Mouse (Mus musculus) adrenal gland, postnatal 25 days (tissue): ENCODE measurements around the gene Gucy1b1. TPM values are rescaled to one million over a fixed set of nuclear protein-coding genes. Genes with fewer than 3 reads are reported as not detected.

Source experiments
- DNase-seq: peaks from one replicate; pipeline ENCODE4 v3.0.0; 2021; ENCODE audit warnings: mixed read lengths
- long read RNA-seq: library from polyadenylated mRNA; stranded (forward); transcript quantifications from one replicate; pipeline ENCODE4 v2.0.0, GENCODE M21; 2021
- total RNA-seq: library from RNA; stranded (reverse); gene quantifications from 2 replicates; pipeline ENCODE4 v1.2.3, GENCODE M21; 2021

Gucy1b1 gene
- total RNA-seq = 5.9 and 9.4 TPM in 2 replicates
- long read RNA-seq, transcript Gucy1b1-201 (14 exons, 3,223 nt) = major isoform, 9 of 11 reads
- long read RNA-seq, partial matches to known transcripts = 2 of 11 reads
- long read RNA-seq, other reads (novel, unspliced or antisense) = 0 of 11 reads

- peak; percentile 57 for DNase-seq
These were observed at the start of gene Gucy1b1 for GRCm38 (mm10) chr3:82074201-82074851. Gucy1b1 (minus strand) TSS chr3:82074689.

- no peak for DNase-seq
These were observed 44.4 kb upstream of the Gucy1b1 start for GRCm38 (mm10) chr3:82118916-82119315.

GRCm38 (mm10) chr3:82112439-82112838 lies 38.0 kb upstream of the Gucy1b1 start:
- DNase-seq = no peak

- DNase-seq = peak; percentile 5
These were observed 37.5 kb upstream of the Gucy1b1 start for GRCm38 (mm10) chr3:82111986-82112385.

- no peak for DNase-seq
These were observed 34.5 kb upstream of the Gucy1b1 start for GRCm38 (mm10) chr3:82108951-82109350.

- no peak for DNase-seq
These were observed 29.7 kb upstream of the Gucy1b1 start for GRCm38 (mm10) chr3:82104229-82104628.

- no peak for DNase-seq
These were observed 24.6 kb upstream of the Gucy1b1 start for GRCm38 (mm10) chr3:82099127-82099526.

- DNase-seq = no peak
These were observed 22.3 kb upstream of the Gucy1b1 start for GRCm38 (mm10) chr3:82096801-82097200.

- peak; percentile 44 for DNase-seq
These were observed 728 bp downstream of the Gucy1b1 start for GRCm38 (mm10) chr3:82073741-82074181.

- DNase-seq = no peak
These were observed 6.7 kb downstream of the Gucy1b1 start for GRCm38 (mm10) chr3:82067830-82068229.

GRCm38 (mm10) chr3:82061402-82062180 lies 12.9 kb downstream of the Gucy1b1 start:
- DNase-seq = no peak

- no peak for DNase-seq
These were observed 17.3 kb downstream of the Gucy1b1 start for GRCm38 (mm10) chr3:82057201-82057600.

GRCm38 (mm10) chr3:82054283-82054974 lies 20.1 kb downstream of the Gucy1b1 start:
- DNase-seq = no peak

- DNase-seq = no peak
These were observed 22.5 kb downstream of the Gucy1b1 start for GRCm38 (mm10) chr3:82052029-82052428.

GRCm38 (mm10) chr3:82051468-82051867 lies 23.0 kb downstream of the Gucy1b1 start:
- DNase-seq = no peak

- DNase-seq = no peak
These were observed 25.8 kb downstream of the Gucy1b1 start for GRCm38 (mm10) chr3:82048681-82049080.

GRCm38 (mm10) chr3:82048078-82048477 lies 26.4 kb downstream of the Gucy1b1 start:
- DNase-seq = no peak

GRCm38 (mm10) chr3:82047100-82047753 lies 27.3 kb downstream of the Gucy1b1 start:
- peak; percentile 40 for DNase-seq

- DNase-seq = no peak
These were observed 28.4 kb downstream of the Gucy1b1 start for GRCm38 (mm10) chr3:82046087-82046486.

- DNase-seq = no peak
These were observed 29.6 kb downstream of the Gucy1b1 start for GRCm38 (mm10) chr3:82044902-82045301.

- no peak for DNase-seq
These were observed 30.8 kb downstream of the Gucy1b1 start for GRCm38 (mm10) chr3:82043676-82044075.
